Mouse (Mus musculus): Measurements from ENCODE around the gene Lrrc61.

DNA sequence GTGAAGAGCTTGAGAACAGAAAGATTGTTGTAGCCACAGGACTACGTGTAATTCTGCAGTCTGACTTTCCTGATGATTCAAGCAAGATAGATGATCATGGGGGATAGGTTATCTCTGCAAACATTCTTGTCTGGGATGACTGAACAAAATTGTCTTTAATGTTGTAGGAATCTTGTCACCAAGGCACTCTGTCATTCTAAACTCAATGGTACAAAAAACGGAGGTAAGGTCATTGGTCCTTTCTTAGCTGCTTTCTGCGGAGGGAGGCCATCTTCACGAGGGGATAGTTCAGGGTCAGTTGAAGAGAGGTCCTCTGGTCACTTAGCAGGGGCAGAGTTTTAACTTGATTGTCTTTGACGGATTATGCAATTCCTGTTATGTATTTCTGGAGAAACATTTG is 24.1 kb downstream of the Lrrc61 start:
- TF ChIP-seq POLR2A (IDR thresholded peaks at IDR 0.05; ENCODE audit: low read depth, low read length): no peak
- no peak for TF ChIP-seq CTCF (conservative IDR thresholded peaks at IDR 0.05; ENCODE audit: insufficient read depth, insufficient read length, low read depth, low read length)
